Mouse (Mus musculus) common myeloid progenitor, adult 5-6 weeks (primary cell): Measurements from ENCODE around the gene Cd83. TPM values are rescaled to one million over a fixed set of nuclear protein-coding genes. Genes with fewer than 3 reads are reported as not detected.
A peak's percentile ranks its signal among the peaks of the same experiment; 100 is the strongest.

ENCODE experiments used
- ATAC-seq: replicated peaks from 2 replicates; pipeline ENCODE4 v1.8.0; 2016; ENCODE audit warnings: low read depth, mild to moderate bottlenecking, moderate TSS enrichment, inconsistent platforms; ENCODE audit not compliant: poor library complexity, severe bottlenecking
- total RNA-seq: library from RNA; stranded (forward); fragments of 200-1000, 187-1606 nt; gene quantifications from 2 replicates; pipeline ENCODE4 v1.2.3, GENCODE M21; 2017

Cd83 gene
- total RNA-seq, 1 experiment from 2014 or later: not detected

GRCm38 (mm10) chr13:43773965-43774566, 10.5 kb upstream of the Cd83 start:
- ATAC-seq: peak; percentile 26; the same call in 1 of the 2 replicates

- no peak for ATAC-seq
Observed at GRCm38 (mm10) chr13:43774605-43775426, 9.8 kb upstream of the Cd83 start.

- 0 out of 2 replicates have a peak, but pooled peaks have one; percentile 41 for ATAC-seq
Observed at GRCm38 (mm10) chr13:43775427-43775733, 9.2 kb upstream of the Cd83 start.

GRCm38 (mm10) chr13:43777321-43778002, 7.1 kb upstream of the Cd83 start:
- peak; percentile 30; the same call in 1 of the 2 replicates for ATAC-seq

- peak; percentile 51 for ATAC-seq
Observed at GRCm38 (mm10) chr13:43778021-43778649, 6.4 kb upstream of the Cd83 start.

GRCm38 (mm10) chr13:43778971-43779370, 5.6 kb upstream of the Cd83 start:
- no peak; the same call in 1 of the 2 replicates for ATAC-seq

GRCm38 (mm10) chr13:43780071-43780470, 4.5 kb upstream of the Cd83 start:
- no peak for ATAC-seq

GRCm38 (mm10) chr13:43785712-43786072, 1.1 kb downstream of the Cd83 start:
- ATAC-seq: no peak

- no peak for ATAC-seq
Observed at GRCm38 (mm10) chr13:43786171-43786795, 1.7 kb downstream of the Cd83 start.

- no peak for ATAC-seq
Observed at GRCm38 (mm10) chr13:43787262-43787661, 2.7 kb downstream of the Cd83 start.

- no peak for ATAC-seq
Observed at GRCm38 (mm10) chr13:43788071-43788470, 3.5 kb downstream of the Cd83 start.

GRCm38 (mm10) chr13:43788983-43789645, 4.5 kb downstream of the Cd83 start:
- peak; percentile 73 for ATAC-seq

GRCm38 (mm10) chr13:43790229-43791001, 5.8 kb downstream of the Cd83 start:
- no peak for ATAC-seq

GRCm38 (mm10) chr13:43795334-43795733, 10.8 kb downstream of the Cd83 start:
- ATAC-seq: no peak

GRCm38 (mm10) chr13:43798655-43799054, 14.1 kb downstream of the Cd83 start:
- no peak for ATAC-seq

GRCm38 (mm10) chr13:43800136-43800535, 15.6 kb downstream of the Cd83 start:
- no peak for ATAC-seq

- ATAC-seq: no peak
Observed at GRCm38 (mm10) chr13:43801961-43802360, 17.4 kb downstream of the Cd83 start.

- peak; percentile 36; the same call in 1 of the 2 replicates for ATAC-seq
Observed at GRCm38 (mm10) chr13:43802361-43803137, 18.0 kb downstream of the Cd83 start.
